Mouse (Mus musculus) lung, adult 2 months (tissue): ENCODE measurements around the gene Tcf23.
A peak's percentile ranks its signal among the peaks of the same experiment; 100 is the strongest.

Experiments
- CTCF ChIP-seq: fragments of 200-500 bp; IDR thresholded peaks from 2 replicates; pipeline ENCODE4 v1.5.1; 2011; ENCODE audit warnings: mild to moderate bottlenecking, low read length, control low read depth; ENCODE audit not compliant: insufficient read depth
- POLR2A ChIP-seq: fragments of 200-500 bp; IDR thresholded peaks from 2 replicates; pipeline ENCODE4 v1.6.1; 2011; ENCODE audit warnings: low read depth, mild to moderate bottlenecking, control low read depth, low read length, borderline replicate concordance; ENCODE audit errors: extremely low read depth

GRCm38 (mm10) chr5:30921256-30922033, 47.0 kb upstream of the Tcf23 start, which contains the start of gene Khk:
- TF ChIP-seq POLR2A (peak; percentile 73; the same call in 1 of the 2 replicates), CTCF (peak; percentile 64)
